Mouse (Mus musculus) layer of hippocampus, adult 18-20 months (tissue): Measurements from ENCODE around the gene Nap1l1. TPM values are rescaled to one million over a fixed set of nuclear protein-coding genes. Genes with fewer than 3 reads are reported as not detected.
A peak's percentile ranks its signal among the peaks of the same experiment; 100 is the strongest.
"Not testable (repeated sequence)": the region's sequence is repeated elsewhere in the genome, so short reads cannot be mapped to it uniquely, and the experiment has no call there.

Source experiments
- DNase-seq, 2 experiments: peaks; one replicate each; pipeline ENCODE4 v3.0.0; 2022; ENCODE audit warnings: low spot score in 2 of 2
- long read RNA-seq: library from polyadenylated mRNA; stranded (forward); transcript quantifications from one replicate; pipeline ENCODE4 v2.0.0, GENCODE M21; 2021
- total RNA-seq, 2 experiments: library from RNA; stranded (reverse); gene quantifications; 2 replicates each; pipeline ENCODE4 v1.2.3; 2021

The Nap1l1 gene
- total RNA-seq, result 100 to 1,000 TPM; 154 to 161 TPM
- long read RNA-seq, transcript Nap1l1-205 (13 exons, 1,365 nt), result minor isoform, 9 of 106 reads
- long read RNA-seq, transcript Nap1l1-202 (15 exons, 1,350 nt), result major isoform, 59 of 106 reads
- long read RNA-seq, transcript Nap1l1-201 (16 exons, 1,486 nt), result minor isoform, 6 of 106 reads
- long read RNA-seq, partial matches to known transcripts, result 10 of 106 reads
- long read RNA-seq, other reads (novel, unspliced or antisense), result 19 of 106 reads

DNA sequence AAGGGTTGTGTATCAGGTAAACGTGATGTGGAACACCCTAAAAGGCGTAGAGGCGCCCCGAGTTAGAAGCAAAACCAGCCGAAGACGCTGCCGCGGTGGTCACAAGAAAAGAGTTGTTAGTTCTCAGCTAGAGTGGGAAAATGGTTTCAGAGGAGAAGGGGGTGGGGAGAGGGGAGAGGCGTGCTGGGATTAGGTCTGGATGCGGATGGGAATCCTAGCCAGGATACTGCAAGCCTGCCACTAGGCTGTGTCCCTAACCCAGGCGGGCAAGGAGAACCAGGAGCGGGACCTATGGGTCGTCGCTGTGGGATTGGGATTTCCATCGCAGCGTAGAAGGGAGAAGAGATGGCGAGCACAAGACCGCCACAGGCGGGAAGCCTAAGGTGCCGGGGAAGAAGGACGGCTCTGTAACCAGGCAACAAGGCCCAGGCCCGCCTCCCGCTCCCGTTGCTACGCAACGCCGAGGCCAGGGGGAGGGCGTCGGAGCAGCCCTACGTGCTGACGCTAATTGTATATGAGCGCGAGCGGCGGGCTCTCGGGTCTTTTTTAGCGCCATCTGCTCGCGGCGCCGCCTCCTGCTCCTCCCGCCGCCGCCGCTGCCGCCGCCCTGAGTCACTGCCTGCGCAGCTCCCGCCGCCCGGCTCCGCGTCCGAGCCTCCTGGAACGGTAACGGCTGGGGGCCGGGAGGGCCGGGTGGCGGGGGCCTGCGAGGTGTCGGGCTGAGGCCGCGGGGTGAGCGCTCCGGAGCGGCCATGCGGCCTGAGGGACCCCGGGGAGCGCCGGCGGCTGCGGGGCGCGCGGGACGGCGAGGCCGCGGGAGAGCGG is at the start of gene Nap1l1:
TSS of gene Nap1l1 (plus strand) at position 538 of the 825 bp plus-strand sequence.
- DNase-seq, result peak; percentile 98

DNA sequence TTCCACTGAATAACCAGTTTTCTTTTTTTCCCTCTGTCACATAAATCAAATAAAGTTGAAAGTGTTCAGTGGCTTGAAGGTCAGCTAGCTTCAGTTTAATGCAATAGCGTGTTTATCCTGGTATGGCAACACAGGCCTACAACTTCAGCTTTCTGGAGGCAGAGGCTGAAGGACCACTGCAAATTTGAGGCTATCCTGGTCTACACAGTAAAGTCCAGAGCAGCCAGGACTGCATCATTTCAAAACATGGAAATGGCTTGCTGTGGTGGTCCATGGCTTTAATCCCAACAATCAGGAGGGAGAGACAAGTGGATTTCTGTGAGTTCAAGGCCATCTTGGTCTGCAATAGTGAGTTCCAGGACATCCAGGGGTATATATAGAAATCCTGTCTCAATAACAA is 46.5 kb upstream of the Nap1l1 start:
- no peak for DNase-seq

- no peak for DNase-seq
Measured at GRCm38 (mm10) chr10:111433502-111433901, 39.5 kb upstream of the Nap1l1 start.

GRCm38 (mm10) chr10:111441034-111441440 is 32.0 kb upstream of the Nap1l1 start:
- DNase-seq, result no peak

DNA sequence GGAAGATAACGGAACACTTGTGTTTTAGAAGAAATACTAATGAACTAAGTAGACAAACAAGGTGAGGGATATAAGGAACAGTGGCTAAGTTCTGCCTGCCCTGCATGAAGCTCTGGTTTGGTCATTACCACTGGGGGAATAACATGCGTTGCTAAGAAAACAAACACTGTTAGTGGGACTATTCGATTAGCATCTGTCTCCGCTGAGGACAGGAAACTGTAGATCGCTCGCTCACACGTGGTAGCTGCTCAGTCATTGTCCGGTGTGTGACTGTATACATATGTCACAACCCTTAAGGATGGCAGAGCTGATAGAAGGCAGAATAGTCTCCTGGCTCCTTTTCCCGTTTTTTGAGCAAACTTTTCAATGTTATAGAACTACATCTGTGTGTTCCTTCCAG is 28.8 kb upstream of the Nap1l1 start:
- DNase-seq, result no peak

GRCm38 (mm10) chr10:111445939-111446671 is 26.9 kb upstream of the Nap1l1 start:
- no peak for DNase-seq

GRCm38 (mm10) chr10:111446672-111447008 is 26.4 kb upstream of the Nap1l1 start:
- DNase-seq, result not testable (repeated sequence)

DNA sequence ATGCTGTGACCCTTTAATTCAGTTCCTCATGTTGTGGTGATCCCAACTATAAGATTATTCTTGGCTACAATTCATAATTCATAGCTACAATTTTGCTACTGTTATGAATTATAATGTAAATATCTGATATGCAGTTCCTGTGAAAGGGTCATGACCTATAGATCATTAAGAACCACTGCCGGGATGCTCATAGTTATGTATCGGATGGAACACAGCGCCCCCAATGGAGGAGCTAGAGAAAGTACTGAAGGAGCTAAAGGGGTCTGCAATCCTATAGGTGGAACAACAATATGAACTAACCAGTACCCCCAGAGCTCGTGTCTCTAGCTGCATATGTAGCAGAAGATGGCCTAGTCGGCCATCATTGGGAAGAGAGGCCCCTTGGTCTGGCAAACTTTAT is 23.4 kb upstream of the Nap1l1 start:
- DNase-seq, result not testable (repeated sequence)

GRCm38 (mm10) chr10:111451683-111452322 is 21.2 kb upstream of the Nap1l1 start:
- DNase-seq, result no peak

DNA sequence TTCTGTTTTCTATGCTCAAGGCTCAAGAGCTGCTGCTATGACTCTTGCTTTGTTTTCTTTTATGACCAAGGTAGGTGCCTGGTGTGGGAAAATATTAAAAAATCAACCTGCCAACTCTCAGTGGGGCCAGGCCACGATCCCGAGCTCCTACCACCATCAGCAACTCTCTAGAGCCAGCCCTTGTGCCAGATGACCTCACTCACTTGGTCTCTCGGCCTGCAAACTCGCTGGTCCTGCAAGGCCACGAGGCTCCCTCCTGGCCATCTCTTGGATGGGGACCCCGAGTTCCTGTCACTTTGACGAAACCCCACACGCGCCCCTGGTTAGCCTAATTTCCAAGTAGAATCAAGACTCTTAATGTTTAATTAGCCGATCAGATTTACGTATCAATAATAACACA is 20.6 kb upstream of the Nap1l1 start:
- no peak for DNase-seq

DNA sequence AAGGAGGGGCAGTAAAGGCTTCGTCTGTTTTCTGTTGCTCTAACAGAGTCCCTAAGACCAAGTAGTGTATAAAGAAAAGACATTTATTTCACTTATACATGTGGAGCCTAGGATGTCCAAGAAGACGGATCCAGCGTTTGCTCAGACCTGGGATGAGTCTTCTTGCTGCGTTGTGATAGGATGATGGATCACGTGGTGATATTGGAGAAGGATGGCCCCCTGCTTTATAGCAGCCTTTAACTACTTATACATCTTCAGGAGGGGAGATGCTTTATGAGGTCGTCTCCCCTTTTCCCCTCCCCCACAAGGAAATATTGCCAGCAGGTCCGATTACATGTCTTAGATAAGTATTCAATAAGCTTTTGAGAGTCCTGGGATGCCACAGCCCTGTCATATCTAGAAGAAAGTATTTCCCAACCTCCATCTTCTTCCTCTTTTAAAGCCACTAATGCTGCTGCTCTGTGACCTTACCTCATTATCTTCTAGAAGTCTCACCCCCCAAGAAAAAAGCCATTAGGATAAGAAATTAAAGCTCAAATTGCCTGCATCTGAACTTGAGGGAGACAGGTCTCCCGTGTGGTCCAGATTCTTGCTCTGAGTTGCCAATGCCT is 18.2 kb upstream of the Nap1l1 start:
- DNase-seq, result no peak

GRCm38 (mm10) chr10:111458088-111458487 is 14.9 kb upstream of the Nap1l1 start:
- DNase-seq, result no peak

GRCm38 (mm10) chr10:111459040-111459439 is 14.0 kb upstream of the Nap1l1 start:
- no peak for DNase-seq

- DNase-seq, result no peak
Measured at GRCm38 (mm10) chr10:111459874-111460273, 13.1 kb upstream of the Nap1l1 start.

- DNase-seq, result peak in 1 of 2 experiments; percentile 44
Measured at GRCm38 (mm10) chr10:111460381-111460780, 12.6 kb upstream of the Nap1l1 start.

DNA sequence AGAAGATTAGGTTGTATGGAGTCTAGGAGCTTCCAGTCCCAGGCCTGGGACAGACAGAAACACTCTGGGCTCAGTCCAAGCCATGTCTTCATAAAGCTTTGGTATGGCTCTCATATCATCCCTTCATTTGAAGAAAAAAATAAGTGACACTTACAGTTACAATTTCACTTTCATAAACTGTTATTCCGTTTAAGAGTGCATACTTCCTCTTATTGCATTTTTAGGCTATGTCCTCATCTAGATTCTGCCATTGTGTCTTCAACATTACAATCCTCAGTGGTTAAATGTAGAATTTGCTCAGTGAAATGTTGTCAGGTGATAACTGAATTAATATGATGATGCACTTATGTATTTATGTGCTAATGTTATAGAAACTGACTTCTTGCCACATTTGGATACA is 8.2 kb upstream of the Nap1l1 start:
- no peak for DNase-seq

GRCm38 (mm10) chr10:111465409-111465808 is 7.6 kb upstream of the Nap1l1 start:
- DNase-seq, result no peak

- DNase-seq, result no peak
Measured at GRCm38 (mm10) chr10:111471166-111471565, 1.9 kb upstream of the Nap1l1 start.

- peak in 1 of 2 experiments; percentile 27 for DNase-seq
Measured at GRCm38 (mm10) chr10:111473511-111474371, 718 bp downstream of the Nap1l1 start.

DNA sequence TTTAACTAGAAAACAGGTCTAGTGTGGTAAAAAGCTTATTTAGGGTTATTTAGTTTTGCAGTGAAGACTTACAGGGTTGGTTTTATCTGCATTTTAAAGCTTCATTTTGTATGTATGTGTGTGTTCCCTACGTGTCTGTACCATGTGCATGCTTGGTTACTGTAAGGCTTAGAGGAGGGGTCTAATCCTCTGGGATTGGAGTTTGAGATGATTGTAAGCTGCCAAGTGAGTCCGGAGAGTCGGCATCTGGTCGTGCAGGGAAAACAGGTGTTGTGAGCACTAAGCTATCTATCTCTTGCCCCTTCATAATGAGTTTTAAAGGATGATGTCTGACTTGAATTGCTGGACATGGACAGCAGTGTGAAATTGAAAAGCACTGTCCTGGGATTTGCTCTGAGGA is 3.3 kb downstream of the Nap1l1 start:
- DNase-seq, result no peak
